Mouse (Mus musculus): ENCODE data around the gene Pear1.

The Pear1 gene

GRCm38 (mm10) chr3:87766284-87766667 is 57.8 kb downstream of the Pear1 start:
- TF ChIP-seq POU5F1 (IDR thresholded peaks at IDR 0.05; ENCODE audit: borderline replicate concordance, low read length) (no peak), CTCF (conservative IDR thresholded peaks at IDR 0.05; ENCODE audit: low read length) (no peak), NANOG (IDR thresholded peaks at IDR 0.05; ENCODE audit: borderline replicate concordance, low read length) (no peak)
- Histone ChIP-seq H3K4me1 (replicated peaks; ENCODE audit: low read depth, low read length) (peaks cover 42% of the 10 kb centered on the region), H3K4me3 (replicated peaks; ENCODE audit: low read length) (no peak overlapping the region)

DNA sequence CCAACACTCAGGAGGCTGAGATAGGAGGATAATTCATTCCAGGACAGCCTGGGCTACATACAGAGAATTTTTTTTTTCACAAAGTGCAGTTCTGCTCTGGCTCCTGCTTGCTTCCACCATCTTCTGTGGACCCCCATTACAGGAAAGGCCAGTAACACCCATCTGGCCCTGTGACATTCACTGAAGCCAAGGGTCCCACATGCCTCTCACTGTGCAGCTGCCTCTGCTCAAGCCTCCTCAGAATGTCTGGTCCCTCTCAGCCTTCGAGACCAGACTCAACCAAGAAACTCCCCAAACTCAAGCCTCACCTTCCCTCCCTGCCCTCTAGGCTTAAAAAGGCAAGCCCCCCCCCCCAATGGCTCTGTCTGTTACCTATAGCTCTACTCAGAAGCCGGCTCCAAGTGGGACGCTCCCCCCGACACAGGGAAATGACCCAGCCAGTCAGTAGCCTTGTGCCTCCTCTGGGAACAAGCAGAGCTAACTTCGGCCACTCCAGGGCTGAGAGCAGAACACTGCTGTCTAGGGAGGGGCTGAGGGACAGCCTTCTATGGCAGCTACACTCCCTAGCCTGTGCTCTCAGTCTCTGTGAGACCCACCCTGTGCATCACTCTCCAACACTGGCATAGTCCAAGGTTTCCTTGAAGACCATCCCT is 58.3 kb downstream of the Pear1 start:
- Histone ChIP-seq H3K36me3 (ENCODE audit: insufficient read depth, low read length) (no peaks in the 10 kb centered on the region), H3K4me1 (replicated peaks; ENCODE audit: low read depth, low read length) (peaks cover 43% of the 10 kb centered on the region), H3K9me3 (ENCODE audit: low read length) (no peaks in the 10 kb centered on the region), H3K27me3 (ENCODE audit: insufficient read depth, low read length) (peaks cover 64% of the 10 kb centered on the region), H3K4me3 (replicated peaks; ENCODE audit: low read length) (no peak overlapping the region)
- TF ChIP-seq NANOG (IDR thresholded peaks at IDR 0.05; ENCODE audit: borderline replicate concordance, low read length) (no peak), POU5F1 (IDR thresholded peaks at IDR 0.05; ENCODE audit: borderline replicate concordance, low read length) (no peak), CTCF (conservative IDR thresholded peaks at IDR 0.05; ENCODE audit: low read length) (no peak)

More at GRCm38 (mm10) chr3:87766284-87766667, 57.8 kb downstream of the Pear1 start:
- H3K36me3 ChIP-seq (ENCODE audit: insufficient read depth, low read length), result no peaks in the 10 kb centered on the region
- peaks cover 68% of the 10 kb centered on the region for H3K27me3 ChIP-seq (ENCODE audit: insufficient read depth, low read length)
- H3K9me3 ChIP-seq (ENCODE audit: low read length), result no peaks in the 10 kb centered on the region

DNA sequence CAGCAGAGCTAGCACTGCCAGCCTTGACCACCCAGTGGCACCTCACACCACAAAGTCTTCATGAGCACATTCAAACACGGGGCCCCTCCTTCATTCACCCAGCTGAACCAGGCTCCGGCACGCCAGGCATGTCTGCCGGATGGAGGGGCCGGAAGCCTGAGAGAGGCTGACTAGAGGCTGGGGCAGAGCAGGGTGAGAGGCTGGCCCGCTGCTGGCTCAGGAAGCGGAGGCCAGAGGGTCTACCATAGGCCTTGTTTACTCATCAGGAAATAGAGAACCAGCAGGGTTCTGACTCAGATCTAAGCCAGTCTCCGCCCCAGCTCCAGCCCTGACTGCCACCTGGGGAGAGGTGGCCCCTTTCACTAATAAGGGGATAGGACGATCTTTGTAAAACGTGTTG is 59.0 kb downstream of the Pear1 start:
- Histone ChIP-seq H3K27me3 (ENCODE audit: insufficient read depth, low read length) (peaks cover 62% of the 10 kb centered on the region), H3K4me1 (replicated peaks; ENCODE audit: low read depth, low read length) (peaks cover 44% of the 10 kb centered on the region), H3K9me3 (ENCODE audit: low read length) (no peaks in the 10 kb centered on the region), H3K4me3 (replicated peaks; ENCODE audit: low read length) (no peak overlapping the region), H3K36me3 (ENCODE audit: insufficient read depth, low read length) (no peaks in the 10 kb centered on the region)
- TF ChIP-seq CTCF (conservative IDR thresholded peaks at IDR 0.05; ENCODE audit: low read length) (no peak), NANOG (IDR thresholded peaks at IDR 0.05; ENCODE audit: borderline replicate concordance, low read length) (no peak), POU5F1 (IDR thresholded peaks at IDR 0.05; ENCODE audit: borderline replicate concordance, low read length) (no peak)

DNA sequence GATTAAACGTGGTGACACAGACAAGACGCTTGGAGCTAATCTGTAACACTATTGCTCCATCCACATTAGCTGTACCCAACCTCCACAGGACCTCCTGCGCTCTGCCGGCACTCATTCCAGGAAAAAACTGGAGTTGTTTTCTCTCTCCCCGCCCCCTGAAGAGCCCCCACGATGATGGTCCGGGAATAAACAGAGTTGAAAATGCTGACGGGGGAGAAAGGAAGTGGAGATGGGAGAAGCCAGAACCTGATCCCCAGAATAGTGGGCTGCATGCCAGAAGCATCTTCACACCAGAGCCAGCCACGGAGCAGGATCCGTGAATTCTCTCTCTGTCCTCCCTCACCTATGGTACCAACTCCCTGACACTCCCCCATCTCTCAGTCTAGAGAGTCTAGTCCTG is 59.6 kb downstream of the Pear1 start:
- H3K36me3 ChIP-seq (ENCODE audit: insufficient read depth, low read length), result no peaks in the 10 kb centered on the region
- TF ChIP-seq POU5F1 (IDR thresholded peaks at IDR 0.05; ENCODE audit: borderline replicate concordance, low read length) (no peak), CTCF (conservative IDR thresholded peaks at IDR 0.05; ENCODE audit: low read length) (no peak), NANOG (IDR thresholded peaks at IDR 0.05; ENCODE audit: borderline replicate concordance, low read length) (no peak)
- H3K4me1 ChIP-seq (replicated peaks; ENCODE audit: low read depth, low read length), result peaks cover 48% of the 10 kb centered on the region
- H3K27me3 ChIP-seq (ENCODE audit: insufficient read depth, low read length), result peaks cover 58% of the 10 kb centered on the region
- no peaks in the 10 kb centered on the region for H3K9me3 ChIP-seq (ENCODE audit: low read length)
- H3K4me3 ChIP-seq (replicated peaks; ENCODE audit: low read length), result no peak overlapping the region

GRCm38 (mm10) chr3:87763683-87764289 is 60.3 kb downstream of the Pear1 start:
- Histone ChIP-seq H3K4me3 (replicated peaks; ENCODE audit: low read length) (0 out of 2 replicates have a peak overlapping the region, but pooled peaks have one; percentile 23), H3K4me1 (replicated peaks; ENCODE audit: low read depth, low read length) (peaks cover 54% of the 10 kb centered on the region), H3K9me3 (ENCODE audit: low read length) (no peaks in the 10 kb centered on the region), H3K36me3 (ENCODE audit: insufficient read depth, low read length) (no peaks in the 10 kb centered on the region), H3K27me3 (ENCODE audit: insufficient read depth, low read length) (peaks cover 57% of the 10 kb centered on the region)
- TF ChIP-seq NANOG (IDR thresholded peaks at IDR 0.05; ENCODE audit: borderline replicate concordance, low read length) (no peak), CTCF (conservative IDR thresholded peaks at IDR 0.05; ENCODE audit: low read length) (no peak), POU5F1 (IDR thresholded peaks at IDR 0.05; ENCODE audit: borderline replicate concordance, low read length) (no peak)

DNA sequence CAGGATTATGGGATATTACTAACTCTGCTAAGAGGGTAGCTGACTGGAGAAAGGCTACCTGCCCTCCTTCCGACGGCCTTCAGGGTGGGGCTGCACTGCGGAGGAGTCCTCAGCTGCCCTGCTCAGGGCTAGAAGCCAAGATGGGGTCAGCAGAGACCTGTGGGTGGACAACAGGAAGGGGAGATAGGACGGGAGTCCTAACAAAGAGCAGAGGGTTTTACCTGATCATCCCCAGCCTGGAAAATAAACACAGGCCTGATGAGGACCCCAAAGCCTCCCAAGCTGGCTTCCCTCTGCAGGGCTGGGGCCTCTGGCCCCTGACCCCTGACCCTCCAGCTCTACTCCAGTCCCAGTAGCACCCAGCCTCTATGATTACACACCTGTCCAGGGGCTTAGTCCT is 60.9 kb downstream of the Pear1 start:
- Histone ChIP-seq H3K9me3 (ENCODE audit: low read length) (no peaks in the 10 kb centered on the region), H3K4me1 (replicated peaks; ENCODE audit: low read depth, low read length) (peaks cover 58% of the 10 kb centered on the region), H3K4me3 (replicated peaks; ENCODE audit: low read length) (no peak overlapping the region), H3K27me3 (ENCODE audit: insufficient read depth, low read length) (peaks cover 54% of the 10 kb centered on the region), H3K36me3 (ENCODE audit: insufficient read depth, low read length) (no peaks in the 10 kb centered on the region)
- no peak for TF ChIP-seq POU5F1 (IDR thresholded peaks at IDR 0.05; ENCODE audit: borderline replicate concordance, low read length)
- TF ChIP-seq NANOG (IDR thresholded peaks at IDR 0.05; ENCODE audit: borderline replicate concordance, low read length), result no peak

GRCm38 (mm10) chr3:87761408-87762375 is 62.4 kb downstream of the Pear1 start:
- no peak for TF ChIP-seq NANOG (IDR thresholded peaks at IDR 0.05; ENCODE audit: borderline replicate concordance, low read length)
- TF ChIP-seq POU5F1 (IDR thresholded peaks at IDR 0.05; ENCODE audit: borderline replicate concordance, low read length), result no peak
- no peak for TF ChIP-seq CTCF (conservative IDR thresholded peaks at IDR 0.05; ENCODE audit: low read length)
- Histone ChIP-seq H3K4me1 (replicated peaks; ENCODE audit: low read depth, low read length) (peaks cover 65% of the 10 kb centered on the region), H3K9me3 (ENCODE audit: low read length) (no peaks in the 10 kb centered on the region), H3K27me3 (ENCODE audit: insufficient read depth, low read length) (peaks cover 54% of the 10 kb centered on the region), H3K36me3 (ENCODE audit: insufficient read depth, low read length) (no peaks in the 10 kb centered on the region), H3K4me3 (replicated peaks; ENCODE audit: low read length) (no peak overlapping the region)

DNA sequence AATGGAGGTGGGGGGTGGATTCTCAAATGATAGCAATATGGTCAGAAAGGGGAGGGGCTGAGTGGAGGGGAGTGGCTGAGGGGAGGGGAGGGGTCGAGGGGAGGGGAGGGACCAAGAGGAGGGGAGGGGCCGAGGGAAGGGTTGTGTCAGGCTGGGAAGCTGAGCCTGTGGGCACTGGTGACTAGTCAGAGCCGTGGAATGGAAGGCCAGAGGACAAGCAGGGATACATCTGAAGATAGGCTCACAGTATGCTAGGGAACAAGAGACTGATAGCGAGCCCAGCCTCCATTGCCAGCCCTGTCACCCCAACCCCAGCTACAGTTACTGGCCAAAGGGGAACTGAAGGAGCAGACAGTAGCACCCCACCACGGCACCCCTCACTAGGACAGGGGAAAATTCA is 65.5 kb downstream of the Pear1 start:
- Histone ChIP-seq H3K4me1 (replicated peaks; ENCODE audit: low read depth, low read length) (peaks cover 57% of the 10 kb centered on the region), H3K27me3 (ENCODE audit: insufficient read depth, low read length) (peaks cover 56% of the 10 kb centered on the region), H3K9me3 (ENCODE audit: low read length) (no peaks in the 10 kb centered on the region), H3K4me3 (replicated peaks; ENCODE audit: low read length) (no peak overlapping the region; the same call in 1 of the 2 replicates), H3K36me3 (ENCODE audit: insufficient read depth, low read length) (no peaks in the 10 kb centered on the region)
- TF ChIP-seq NANOG (IDR thresholded peaks at IDR 0.05; ENCODE audit: borderline replicate concordance, low read length) (no peak), CTCF (conservative IDR thresholded peaks at IDR 0.05; ENCODE audit: low read length) (no peak), POU5F1 (IDR thresholded peaks at IDR 0.05; ENCODE audit: borderline replicate concordance, low read length) (no peak)
